Mouse (Mus musculus) bone marrow, adult 2 months (tissue): ENCODE measurements around the gene Ahcyl2. TPM values are rescaled to one million over a fixed set of nuclear protein-coding genes. Genes with fewer than 3 reads are reported as not detected.

ENCODE experiments used
- H3K27ac ChIP-seq: fragments of 200-500 bp; 2 replicates; pipeline ENCODE4 v1.5.1; 2012; ENCODE audit warnings: low read depth, mild to moderate bottlenecking, control low read depth, inconsistent platforms, low read length; ENCODE audit not compliant: control insufficient read depth, poor library complexity, insufficient read depth
- H3K4me1 ChIP-seq: fragments of 200-500 bp; 2 replicates; pipeline ENCODE4 v1.6.1; 2011; ENCODE audit warnings: low read length; ENCODE audit not compliant: control insufficient read depth, insufficient read depth
- H3K4me3 ChIP-seq: fragments of 200-500 bp; replicated peaks from 2 replicates; pipeline ENCODE3; 2011; ENCODE audit warnings: mild to moderate bottlenecking, low read depth, low read length, control low read depth; ENCODE audit not compliant: control insufficient read depth
- CTCF ChIP-seq: fragments of 200-500 bp; IDR thresholded peaks from 2 replicates; pipeline ENCODE4 v1.5.1; 2011; ENCODE audit warnings: low read length, control low read depth; ENCODE audit not compliant: control insufficient read depth, insufficient read depth
- POLR2A ChIP-seq: fragments of 200-500 bp; IDR thresholded peaks from 2 replicates; pipeline ENCODE4 v1.6.1; 2011; ENCODE audit warnings: low read depth, mild to moderate bottlenecking, control low read depth, low read length, borderline replicate concordance; ENCODE audit not compliant: control insufficient read depth
- WGBS: fragments of 180-500 bp; shearing (Covaris S2); methylation state at CpG from one replicate; pipeline ENCODE4 v1.1.7; 2018; 5-methylcytosine and 5-hydroxymethylcytosine counted together
- polyA plus RNA-seq: library from polyadenylated mRNA; stranded (reverse); fragments of >200 nt; gene quantifications from 2 replicates; pipeline ENCODE4 v1.2.4, GENCODE M21; 2011; ENCODE audit warnings: low replicate concordance; ENCODE audit not compliant: missing spikeins, insufficient read depth, insufficient read length

The Ahcyl2 gene
- polyA plus RNA-seq, 1 experiment = 13.9 TPM

DNA sequence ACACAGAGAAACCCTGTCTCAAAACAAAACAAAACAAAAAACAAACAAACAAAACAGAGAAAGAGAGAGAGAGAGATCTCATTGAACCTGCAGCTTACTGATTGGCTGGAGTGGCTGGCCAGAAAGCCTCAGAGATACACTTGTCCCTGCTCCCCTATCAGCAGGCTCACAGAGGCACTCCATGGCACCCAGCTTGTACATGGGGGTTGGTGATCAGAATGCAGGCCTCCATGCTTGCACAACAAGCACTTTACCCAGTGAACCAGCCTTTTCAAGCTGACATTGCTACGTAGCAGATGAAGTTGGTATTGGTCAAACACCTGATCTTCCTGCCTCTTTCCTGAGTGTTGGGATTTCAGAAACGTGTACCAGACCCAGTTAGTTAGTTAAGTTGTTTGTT lies 105.8 kb downstream of the Ahcyl2 start:
- H3K27ac ChIP-seq = no peak overlapping the region
- 70% methylated on average over 2 of the region's 2 CpGs for WGBS
- H3K4me1 ChIP-seq = no peaks in the 10 kb centered on the region
- no peak overlapping the region for H3K4me3 ChIP-seq
- TF ChIP-seq CTCF (no peak), POLR2A (no peak)

DNA sequence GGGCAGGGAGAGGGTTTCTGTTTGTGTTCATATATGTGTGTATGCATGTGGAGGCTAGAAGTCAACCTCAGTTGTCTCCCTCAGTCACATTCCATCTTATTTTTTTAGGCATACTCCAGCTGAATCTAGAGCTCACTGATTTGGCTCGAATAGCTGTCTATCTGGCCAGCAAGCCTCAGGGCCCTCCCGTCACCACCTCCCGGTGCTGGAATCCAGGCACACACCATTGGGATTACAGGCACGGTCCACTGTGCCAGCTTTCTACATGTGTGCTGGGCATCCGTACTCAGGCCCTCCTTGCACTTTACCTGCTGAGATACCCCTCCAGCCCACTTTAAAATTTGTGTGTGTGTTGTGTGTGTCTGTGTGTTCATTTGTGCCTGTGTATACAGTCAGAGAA lies 107.8 kb downstream of the Ahcyl2 start:
- no peak for TF ChIP-seq CTCF
- no peak for TF ChIP-seq POLR2A
- H3K27ac ChIP-seq = no peak overlapping the region
- H3K4me3 ChIP-seq = no peak overlapping the region
- H3K4me1 ChIP-seq = no peaks in the 10 kb centered on the region
- WGBS = 86% methylated on average over 5 of the region's 5 CpGs

DNA sequence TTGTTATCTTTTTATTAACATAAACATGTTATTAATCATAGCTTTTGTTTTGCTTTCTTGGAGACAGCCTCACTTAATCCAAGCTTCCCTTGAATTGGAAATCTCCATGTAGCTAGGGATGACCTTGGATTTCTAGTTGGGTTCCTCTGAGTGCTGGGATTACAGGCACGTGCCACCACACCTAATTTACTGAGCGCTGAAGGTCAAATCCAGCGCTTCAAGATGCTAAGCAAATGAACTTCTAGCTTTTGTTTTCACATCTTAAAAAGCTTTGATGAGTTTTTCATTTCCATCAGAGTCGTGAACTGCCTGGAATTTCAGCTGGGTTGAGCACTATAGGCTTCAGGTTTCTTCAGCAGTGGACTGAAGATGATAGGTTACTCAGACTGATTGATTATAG lies 109.0 kb downstream of the Ahcyl2 start:
- no peaks in the 10 kb centered on the region for H3K4me1 ChIP-seq
- no peak overlapping the region for H3K27ac ChIP-seq
- H3K4me3 ChIP-seq = no peak overlapping the region
- 88% methylated on average over 4 of the region's 4 CpGs for WGBS
- TF ChIP-seq POLR2A (no peak), CTCF (no peak)

DNA sequence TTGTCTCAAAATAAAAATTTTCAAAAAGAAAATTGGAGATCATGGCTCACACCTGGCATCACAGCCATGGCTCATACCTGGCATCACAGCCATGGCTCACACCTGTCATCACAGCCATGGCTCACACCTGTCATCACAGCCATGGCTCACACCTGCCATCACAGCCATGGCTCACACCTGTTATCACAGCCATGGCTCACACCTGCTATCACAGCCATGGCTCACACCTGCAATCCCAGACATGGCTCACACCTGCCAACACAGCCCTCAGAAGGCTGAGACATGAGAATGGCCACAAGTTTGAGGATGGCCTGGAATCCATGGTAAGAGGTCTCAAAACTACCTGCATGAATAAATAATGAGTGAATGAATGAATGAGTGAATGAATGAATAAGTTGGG lies 111.8 kb downstream of the Ahcyl2 start:
- no peak for TF ChIP-seq POLR2A
- no peak for TF ChIP-seq CTCF
- H3K4me3 ChIP-seq = no peak overlapping the region
- H3K27ac ChIP-seq = no peak overlapping the region
- no peaks in the 10 kb centered on the region for H3K4me1 ChIP-seq

DNA sequence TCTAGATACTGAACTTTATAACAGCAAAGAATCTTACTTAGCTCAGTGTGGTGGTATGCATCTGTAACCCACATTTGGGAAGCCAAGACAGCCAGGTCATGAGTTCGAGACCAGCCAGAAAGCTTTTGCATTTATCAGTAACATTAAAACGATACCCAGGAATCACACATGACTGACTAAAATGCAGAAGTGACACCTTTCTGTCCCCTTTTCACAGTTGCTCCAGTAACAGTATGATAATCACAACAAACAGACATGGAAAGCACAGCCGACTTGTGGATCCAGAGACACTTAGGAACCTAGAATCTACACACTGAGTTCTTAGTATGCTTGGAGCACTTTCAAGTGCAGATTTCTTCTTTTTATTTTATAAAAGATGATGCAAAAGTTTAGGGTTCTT lies 113.0 kb downstream of the Ahcyl2 start:
- 79% methylated on average over 3 of the region's 3 CpGs for WGBS

DNA sequence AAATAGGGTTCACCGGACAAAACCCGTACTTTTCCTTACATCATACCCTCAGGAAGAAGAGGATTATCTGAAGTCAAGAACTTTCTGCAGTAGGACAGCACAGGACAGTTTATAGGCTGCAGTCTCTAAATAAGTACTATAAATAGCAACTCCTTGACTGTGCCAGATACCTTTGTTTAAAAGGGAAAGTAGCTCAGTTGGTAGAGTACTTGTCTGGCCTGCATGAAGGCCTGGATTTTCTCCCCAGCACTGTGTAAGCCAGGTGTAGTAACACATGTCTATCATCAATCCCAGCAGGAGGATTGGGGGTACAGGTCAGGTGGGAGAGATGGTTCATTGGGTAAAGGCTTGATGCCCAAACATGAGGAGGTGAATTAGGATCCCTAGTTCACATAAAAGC lies 114.1 kb downstream of the Ahcyl2 start:
- no peak overlapping the region for H3K4me3 ChIP-seq
- TF ChIP-seq CTCF (no peak), POLR2A (no peak)
- no peak overlapping the region for H3K27ac ChIP-seq
- 82% methylated on average over 2 of the region's 2 CpGs for WGBS
- H3K4me1 ChIP-seq = no peaks in the 10 kb centered on the region

More for the DNA sequence above, 113.0 kb downstream of the Ahcyl2 start:
- TF ChIP-seq POLR2A (no peak), CTCF (no peak)
- Histone ChIP-seq H3K4me3 (no peak overlapping the region), H3K4me1 (no peaks in the 10 kb centered on the region), H3K27ac (no peak overlapping the region)

DNA sequence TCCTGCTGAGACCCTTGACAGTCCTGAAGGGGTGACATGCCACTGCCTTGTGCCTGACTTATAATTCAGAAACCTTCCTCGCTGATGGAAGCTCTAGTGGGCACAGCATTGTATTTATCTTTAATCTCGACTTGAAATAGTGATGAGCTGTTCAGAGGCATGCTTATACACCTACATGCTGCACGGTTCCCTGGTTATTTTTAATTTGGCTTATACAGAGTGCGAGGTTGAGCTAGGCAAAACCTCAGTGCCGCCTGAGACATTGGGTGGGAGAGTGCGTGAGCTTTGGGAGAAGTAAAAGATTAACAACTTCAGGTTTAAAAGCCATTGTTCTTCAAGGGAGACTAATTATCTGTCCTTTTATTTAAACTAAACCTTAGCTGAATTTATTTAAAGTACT lies 115.1 kb downstream of the Ahcyl2 start:
- Histone ChIP-seq H3K4me1 (no peaks in the 10 kb centered on the region), H3K27ac (no peak overlapping the region), H3K4me3 (no peak overlapping the region)
- TF ChIP-seq CTCF = no peak
- 87% methylated on average over 6 of the region's 6 CpGs for WGBS

DNA sequence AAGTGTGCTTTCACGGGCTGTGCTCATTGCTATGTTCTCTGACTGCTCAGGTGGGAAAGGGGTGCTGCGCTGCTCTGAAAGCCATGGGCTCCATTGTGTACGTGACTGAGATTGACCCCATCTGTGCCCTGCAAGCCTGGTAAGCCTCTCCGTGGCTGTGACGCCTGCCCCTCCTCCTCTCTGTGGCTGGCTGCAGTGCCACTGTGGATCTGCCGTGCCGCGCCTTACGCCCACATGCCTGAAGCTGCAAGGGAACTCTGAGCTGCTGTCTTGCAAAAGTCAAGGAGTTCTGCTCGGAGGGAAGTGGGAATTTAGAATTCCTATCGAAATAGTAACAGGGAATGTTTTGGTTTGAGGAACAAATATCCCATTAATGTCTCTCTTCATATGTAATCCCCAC lies 123.3 kb downstream of the Ahcyl2 start:
- Histone ChIP-seq H3K4me3 (no peak overlapping the region), H3K27ac (no peak overlapping the region), H3K4me1 (no peaks in the 10 kb centered on the region)
- TF ChIP-seq CTCF = no peak
- no peak for TF ChIP-seq POLR2A
- 88% methylated on average over 11 of the region's 11 CpGs for WGBS

DNA sequence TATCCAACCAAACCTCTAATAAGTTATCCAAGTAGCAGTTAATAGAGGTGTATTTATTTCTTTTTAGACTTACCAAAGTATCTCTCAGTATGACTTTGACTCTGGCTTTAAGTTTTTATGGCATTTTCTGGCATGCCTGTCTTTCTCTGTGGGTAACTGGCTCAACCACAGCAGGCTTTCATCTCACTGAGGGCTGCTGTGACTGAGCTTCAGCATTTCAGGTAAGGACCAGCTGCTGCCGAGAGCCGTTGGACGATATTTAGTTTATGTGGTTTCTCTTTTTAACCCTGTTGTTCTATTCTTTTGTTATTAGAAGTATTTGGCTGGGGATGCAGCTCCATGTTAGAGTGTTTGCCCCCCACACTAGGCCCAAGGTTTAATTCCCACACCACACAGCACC lies 129.2 kb downstream of the Ahcyl2 start:
- no peak overlapping the region for H3K4me3 ChIP-seq
- no peak overlapping the region for H3K27ac ChIP-seq
- 53% methylated on average over 3 of the region's 3 CpGs for WGBS

More for the DNA sequence above, 129.2 kb downstream of the Ahcyl2 start:
- H3K4me1 ChIP-seq = no peaks in the 10 kb centered on the region
- TF ChIP-seq POLR2A = no peak
- no peak for TF ChIP-seq CTCF
